Mouse (Mus musculus): ENCODE measurements around the gene Slc25a22.
"Not testable (repeated sequence)": the region's sequence is repeated elsewhere in the genome, so short reads cannot be mapped to it uniquely, and the experiment has no call there.

The Slc25a22 gene

DNA sequence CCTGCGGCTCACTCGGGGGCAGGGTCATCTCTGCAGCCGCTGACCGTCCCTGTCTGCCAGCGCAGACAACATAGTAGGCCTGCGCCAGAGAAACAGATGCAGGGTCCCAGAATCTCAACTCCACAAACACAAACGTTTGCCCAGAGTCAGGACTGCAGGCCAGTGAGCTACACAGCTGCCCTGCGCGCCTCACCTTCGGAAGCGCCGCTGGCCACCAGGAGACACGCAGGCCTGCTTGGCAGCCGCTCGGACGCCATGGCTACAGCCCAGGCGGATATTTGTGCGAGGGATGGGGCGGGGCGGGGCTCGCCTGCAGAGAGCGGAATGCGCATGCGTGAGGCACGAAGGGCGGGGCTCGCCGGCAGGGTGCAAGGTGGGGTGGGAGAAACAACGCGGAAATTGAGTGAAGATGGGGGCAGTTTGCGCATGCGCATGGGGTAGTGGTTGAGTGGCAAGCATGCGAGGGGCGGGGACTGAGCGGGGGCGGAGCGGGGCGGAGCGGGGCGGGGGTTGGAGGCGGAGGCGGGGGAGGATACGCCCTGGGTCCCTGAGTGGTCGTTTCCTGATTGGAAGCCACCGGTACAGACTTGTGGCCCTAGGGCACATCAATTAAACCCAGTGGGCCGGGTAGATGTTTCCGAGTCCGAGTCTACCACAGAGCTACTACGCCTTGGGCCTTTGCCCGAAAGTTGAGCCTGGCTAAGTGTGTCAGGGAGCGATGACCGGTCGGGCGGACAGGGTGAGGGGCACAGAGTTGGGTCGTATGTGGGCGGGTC lies 23.7 kb downstream of the Slc25a22 start, which contains the start of gene Gatd1:
Gatd1 (minus strand) TSS at position 328 of the 776 bp plus-strand sequence.
- peak; percentile 99 to 100 for DNase-seq (ENCODE audit: low spot score in 2 of 2)

DNA sequence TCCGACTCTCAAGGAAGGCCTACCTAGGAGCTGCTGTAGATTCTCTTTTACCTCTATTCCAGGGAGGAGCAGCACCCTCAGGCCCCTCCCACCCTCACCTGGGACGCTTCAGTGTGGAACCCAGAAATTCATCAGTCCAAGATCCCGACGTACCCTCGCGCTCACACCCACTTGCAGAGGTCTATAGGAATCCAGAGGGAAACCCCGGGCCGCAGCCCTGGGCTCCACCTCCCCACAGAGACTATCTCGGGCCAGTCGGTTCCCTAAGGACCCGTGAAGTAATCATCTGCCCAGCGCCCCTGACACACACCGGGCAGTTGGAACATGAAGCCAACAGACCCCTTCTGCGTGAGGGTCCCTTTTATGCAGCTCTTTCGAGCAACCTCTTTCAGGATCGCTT lies 24.4 kb downstream of the Slc25a22 start:
- no peak for DNase-seq (ENCODE audit: low spot score in 2 of 2)

DNA sequence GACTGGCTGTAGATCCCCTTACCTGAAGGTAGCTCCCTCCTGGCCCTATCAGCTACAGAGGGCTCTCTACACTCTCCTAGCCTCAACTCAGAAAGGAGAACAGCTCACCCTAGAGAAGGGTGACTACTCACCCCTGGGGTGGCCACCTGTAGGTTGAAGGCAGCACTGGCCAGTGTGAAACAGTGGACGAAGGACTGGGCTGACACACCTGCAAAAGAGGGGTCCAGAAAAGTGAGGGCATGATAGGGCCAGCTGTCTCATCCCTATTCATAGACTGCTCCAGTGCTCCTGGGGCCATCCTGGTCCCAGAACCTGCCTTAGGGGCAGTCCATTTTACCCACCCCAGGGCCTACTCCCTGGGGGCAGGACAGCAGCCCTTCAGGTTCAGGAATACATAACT lies 26.0 kb downstream of the Slc25a22 start:
- DNase-seq (ENCODE audit: low spot score in 2 of 2): no peak

DNA sequence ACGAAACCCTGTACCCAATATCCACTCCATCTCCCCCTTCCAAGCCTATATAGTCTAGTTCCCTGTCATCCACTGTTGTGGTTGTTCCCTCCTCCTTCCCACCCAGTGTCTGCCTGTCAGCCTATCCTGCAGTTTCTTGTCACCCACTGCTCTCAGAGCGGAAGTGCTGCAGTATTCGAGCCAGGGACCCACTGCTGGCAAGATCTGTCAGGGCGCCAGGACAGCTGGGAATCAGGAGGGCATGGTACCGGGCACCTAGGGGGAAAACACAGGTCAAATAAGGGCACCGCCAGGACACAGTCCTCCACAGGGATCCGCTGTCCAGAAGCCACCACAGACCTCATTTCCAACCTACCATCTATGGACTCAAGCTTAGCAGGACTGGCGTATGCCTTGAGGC lies 27.1 kb downstream of the Slc25a22 start:
- no peak for DNase-seq (ENCODE audit: low spot score in 2 of 2)

DNA sequence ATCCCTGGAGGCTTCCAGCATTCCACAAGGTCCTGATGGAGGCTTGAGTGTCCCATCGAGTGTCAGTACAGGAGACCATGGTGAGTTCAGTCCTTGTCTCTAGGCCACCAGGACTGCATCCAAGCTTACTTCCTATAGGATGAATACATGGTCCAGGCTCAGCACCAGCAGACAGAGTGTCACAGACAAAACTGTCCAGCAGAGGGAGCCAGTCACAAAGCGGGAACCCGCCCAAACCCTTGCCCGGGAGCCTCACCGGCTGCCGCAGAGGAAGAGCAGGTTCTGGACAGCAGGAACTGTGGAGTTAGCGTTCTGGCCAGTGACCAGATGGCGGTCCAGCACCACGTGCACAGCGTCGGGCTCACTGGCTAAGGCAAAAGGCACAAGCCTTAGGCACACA lies 28.9 kb downstream of the Slc25a22 start:
- peak; percentile 83 to 91 for DNase-seq (ENCODE audit: low spot score in 2 of 2)

DNA sequence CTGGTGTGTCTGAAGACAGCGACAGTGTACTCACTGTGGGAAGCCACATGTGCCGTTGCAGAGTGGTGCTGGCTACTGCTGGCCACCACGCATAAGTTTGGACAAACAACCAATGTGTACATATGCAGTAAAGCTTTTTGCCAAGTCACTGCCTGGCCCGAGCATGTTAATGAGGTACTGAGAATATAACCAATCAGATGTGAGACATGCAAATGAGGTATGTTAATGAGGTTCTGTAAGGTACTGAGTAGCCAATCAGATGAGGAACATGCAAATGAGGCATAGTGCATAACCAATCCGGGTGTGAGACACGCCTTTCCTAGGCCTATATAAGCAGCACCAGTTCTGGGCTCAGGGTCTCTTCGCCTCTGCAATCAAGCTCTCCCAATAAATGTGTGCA lies 30.0 kb downstream of the Slc25a22 start:
- not testable (repeated sequence) for DNase-seq (ENCODE audit: low spot score in 2 of 2)

DNA sequence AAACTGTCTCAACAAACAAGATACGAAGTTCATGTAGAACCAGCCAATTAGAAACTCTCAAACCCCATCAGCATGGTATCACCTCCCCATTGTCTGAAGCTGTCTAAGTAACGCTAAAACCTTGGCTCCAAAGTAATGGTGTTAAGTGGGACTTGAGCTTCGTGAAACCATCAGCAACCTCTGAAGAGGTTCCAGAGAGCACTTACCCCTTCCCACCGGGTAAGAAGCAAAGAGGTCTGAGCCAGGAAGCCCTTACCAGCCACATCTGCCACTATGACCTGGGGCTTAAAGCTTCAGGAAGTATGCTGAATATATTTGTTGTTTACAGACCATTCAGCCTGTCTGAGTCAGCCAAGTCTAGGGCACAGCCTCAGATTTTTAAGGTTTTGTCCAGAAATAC lies 32.2 kb downstream of the Slc25a22 start:
- no peak for DNase-seq (ENCODE audit: low spot score in 2 of 2)

DNA sequence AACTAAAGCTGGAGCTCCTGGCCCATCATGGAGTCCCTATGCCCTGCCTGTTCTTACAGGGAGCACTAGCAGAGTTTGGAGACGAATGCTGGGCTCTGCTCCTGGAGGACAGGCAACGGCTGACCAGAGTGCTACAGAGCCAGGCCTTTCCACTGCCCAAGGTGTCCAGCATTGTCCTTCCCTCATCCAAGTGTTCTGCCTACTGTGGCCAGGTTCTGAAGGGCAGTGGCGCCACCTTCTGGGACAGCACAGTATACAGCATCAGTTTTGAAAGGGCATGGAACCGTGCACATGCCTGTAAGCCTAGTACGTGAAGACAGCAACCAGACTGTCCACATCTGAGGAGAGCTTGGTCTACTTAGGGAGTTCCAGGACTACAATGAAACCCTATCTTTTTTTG lies 34.4 kb downstream of the Slc25a22 start:
- DNase-seq (ENCODE audit: low spot score in 2 of 2): peak in 1 of 2 experiments; percentile 64

DNA sequence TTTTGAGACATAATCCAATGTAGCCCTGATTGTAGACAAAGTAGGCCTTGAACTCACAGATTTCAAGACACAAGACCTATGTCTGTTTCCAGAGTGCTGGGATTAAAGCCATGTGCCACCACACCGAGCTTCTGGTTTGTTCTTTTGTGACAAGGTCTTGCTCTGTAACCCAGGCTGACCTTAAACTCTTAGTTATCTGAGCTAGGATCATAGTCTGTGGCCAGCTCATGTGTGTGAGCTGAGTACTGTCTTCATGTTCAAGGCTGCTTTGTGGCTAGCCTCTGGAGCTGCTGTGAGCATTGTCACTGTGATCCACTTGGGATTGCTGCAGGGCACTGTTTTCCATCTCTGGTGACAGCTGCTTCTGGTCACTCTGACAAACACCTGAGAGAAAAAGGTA lies 42.3 kb downstream of the Slc25a22 start:
- no peak for DNase-seq (ENCODE audit: low spot score in 2 of 2)

DNA sequence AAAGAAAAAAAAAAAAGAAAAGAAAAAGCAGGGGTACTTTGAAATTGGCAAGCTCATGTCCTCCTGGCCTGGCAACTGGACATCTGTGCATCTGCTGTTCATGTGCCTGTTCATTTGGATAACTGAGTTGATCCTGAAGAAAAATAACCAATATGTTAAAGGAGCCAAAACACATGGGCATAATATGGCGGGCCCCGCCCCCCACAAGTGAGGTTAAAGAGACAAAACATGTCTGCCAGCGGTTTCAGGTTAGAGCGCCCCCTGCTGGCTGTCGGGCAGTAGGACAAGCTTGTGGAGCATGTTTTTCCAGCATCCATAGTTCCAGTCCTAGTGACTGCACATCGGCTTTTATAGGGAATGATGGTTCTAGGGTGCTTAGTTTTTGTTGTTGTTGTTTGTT lies 42.9 kb downstream of the Slc25a22 start:
- peak; percentile 59 to 74 for DNase-seq (ENCODE audit: low spot score in 2 of 2)

DNA sequence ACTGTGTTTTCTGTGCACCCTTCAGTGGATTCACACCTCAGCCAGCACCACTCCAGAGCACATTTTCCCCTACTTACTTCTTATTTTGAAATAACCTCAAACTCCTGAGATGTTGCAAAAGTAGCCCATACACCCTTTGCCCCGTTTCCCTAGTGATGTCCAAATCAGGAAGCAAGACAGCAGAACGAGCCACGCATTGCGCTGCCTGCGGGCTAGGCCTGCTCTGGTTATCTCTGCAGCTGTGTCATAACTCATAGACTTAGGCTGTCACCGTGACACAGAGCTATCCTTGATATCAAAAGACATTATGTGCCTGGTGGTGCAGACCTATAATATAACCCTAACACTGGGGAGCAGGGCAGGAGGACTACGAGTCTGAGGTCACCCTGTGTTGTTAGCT lies 43.5 kb downstream of the Slc25a22 start:
- DNase-seq (ENCODE audit: low spot score in 2 of 2): no peak

DNA sequence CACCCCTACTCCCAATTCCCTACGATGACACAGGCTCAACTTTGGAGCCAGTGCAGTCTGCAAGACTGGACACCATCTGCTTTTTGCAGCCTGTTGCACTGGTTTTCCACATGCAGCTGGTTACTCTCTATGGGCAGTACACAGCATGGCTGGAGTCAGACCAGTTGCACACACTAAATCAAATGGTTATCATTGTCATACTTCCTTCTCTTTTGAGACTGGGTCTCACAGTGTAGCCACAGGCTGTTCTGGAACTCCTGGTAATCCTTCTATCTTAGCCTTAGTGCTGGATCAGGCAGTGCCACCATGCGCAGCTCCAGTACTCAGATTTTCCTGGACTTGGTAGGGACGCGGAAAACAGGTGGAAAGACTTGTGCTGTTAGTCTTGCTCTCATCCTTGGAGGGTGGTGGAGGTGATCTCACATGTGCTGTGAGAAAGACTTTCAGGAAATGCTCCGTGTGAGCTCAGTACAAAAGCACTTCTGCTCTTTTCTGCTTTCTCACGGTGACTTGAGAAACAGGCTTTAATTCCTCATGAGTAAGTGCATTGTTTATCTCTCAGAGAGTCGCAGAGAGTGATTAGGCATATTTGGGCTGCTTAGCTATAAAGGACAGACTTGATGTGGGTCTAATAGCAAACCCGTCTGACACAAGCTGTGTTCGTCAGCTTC lies 45.0 kb downstream of the Slc25a22 start:
- DNase-seq (ENCODE audit: low spot score in 2 of 2): no peak

DNA sequence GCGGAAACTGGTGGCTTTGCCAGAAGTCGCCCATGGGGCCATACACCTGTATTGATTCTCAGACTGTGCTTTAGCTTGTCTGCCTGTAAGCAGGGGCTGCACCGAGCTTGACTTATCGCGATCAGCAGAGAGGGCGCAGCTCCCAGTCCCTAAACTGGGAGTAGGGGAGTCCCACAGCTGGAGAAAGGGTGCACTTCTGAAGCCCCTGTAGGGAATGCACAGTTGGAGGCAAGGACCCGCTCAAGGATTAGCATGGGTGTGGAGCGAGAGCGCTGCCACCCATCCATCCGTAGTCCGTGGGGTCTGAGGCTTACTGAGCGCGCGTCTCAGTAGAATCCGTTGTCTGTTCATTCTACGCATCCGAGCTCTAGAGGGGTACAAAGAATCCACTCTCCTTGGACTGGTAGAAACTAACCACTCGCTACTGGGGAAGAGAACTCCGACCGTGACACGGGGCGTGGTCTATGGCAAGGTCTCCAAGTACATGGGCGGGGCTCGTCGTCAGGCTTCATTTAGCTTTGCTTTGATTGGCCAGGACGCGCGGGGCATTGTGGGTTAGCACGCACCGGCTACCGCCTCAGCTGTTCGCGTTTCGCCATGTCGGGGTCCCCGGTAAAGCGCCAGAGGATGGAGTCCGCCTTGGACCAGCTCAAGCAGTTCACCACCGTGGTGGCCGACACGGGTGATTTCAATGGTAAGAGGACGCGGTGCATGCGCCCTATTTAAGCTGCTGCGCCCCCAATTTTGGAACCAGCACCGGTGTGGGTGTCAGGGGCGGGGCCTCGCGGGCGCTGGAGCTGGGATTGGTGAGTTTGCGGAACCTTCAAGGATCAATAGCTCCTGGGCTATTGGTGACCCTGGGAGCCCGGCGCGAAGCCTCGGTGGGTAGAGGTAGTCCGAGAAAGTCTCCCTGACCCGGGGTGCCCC lies 45.8 kb downstream of the Slc25a22 start, which contains the start of gene Taldo1:
Taldo1 (plus strand) TSS at position 575 of the 927 bp plus-strand sequence.
- peak; percentile 97 to 98 for DNase-seq (ENCODE audit: low spot score in 2 of 2)

DNA sequence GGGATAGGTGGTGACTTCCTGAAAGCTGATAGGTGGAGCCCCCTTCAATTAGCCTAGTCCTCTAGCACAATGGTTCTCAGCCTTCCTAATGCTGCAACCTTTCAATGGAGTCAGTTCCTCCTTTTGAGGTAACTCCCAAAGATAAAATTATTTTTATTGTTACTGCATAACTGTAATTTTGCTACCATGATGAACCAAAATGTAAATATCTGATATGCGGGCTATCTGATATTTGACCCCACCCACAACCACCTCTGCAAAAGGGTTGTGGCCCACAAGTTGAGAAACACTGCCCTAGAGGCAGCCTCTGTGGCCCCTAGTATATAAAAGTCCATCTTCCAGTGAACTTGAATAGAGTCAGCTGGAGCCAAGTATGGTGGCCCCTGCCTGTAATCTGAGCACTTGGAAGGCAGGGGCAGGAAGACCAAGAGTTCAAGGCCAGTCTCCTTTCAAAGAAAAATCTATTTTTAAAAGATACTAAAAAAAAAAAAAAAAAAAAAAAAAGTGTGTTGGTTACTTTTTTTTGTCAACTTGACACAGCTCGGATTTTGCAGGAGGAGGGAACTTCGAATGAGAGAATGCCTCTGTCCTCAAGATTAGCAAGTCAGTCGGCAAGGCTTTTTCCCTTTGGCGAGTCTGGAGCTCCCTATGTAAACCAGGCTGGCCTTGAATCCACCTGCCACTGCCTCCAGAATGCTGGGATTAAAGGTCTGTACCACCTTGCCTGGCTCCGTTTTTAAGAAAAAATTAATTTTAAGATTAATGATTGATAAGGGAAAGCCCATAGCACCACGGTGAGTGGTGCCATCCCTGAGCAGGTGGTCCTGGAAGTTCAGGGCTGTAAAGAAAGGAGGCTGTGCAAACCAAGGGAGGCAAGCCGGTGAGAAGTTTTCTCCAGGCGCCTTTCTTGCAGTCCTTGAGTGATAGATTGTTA lies 47.1 kb downstream of the Slc25a22 start:
- no peak for DNase-seq (ENCODE audit: low spot score in 2 of 2)

DNA sequence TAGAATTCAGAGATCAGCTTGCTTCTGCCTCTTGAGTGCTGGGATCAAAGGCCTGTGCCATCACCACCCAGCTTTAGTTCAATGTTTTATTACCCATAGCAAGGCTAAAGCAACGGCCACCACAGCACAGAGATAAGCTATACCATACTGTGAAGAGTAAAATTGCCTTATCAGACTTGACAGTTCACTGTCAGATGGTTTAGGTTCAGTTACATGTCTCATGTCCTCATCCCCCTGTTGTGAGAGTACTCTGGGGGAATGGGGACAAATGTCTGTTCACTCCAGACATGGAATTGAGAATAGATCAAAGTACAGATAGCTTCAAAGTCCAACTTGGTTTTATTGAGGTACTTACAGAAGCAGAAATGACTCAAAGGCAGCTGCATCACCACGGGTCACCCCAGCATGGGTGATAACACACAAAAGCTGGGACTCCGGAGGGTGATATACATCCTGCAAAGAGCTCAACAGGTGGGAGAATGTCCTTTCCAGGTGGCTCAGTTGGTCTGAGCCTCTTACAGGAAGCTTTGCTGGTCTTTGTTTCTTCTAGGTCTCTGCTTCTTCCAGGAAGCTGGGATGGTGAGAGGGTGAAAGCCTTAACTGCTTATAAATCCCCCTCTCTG lies 49.1 kb downstream of the Slc25a22 start:
- DNase-seq (ENCODE audit: low spot score in 2 of 2): no peak

DNA sequence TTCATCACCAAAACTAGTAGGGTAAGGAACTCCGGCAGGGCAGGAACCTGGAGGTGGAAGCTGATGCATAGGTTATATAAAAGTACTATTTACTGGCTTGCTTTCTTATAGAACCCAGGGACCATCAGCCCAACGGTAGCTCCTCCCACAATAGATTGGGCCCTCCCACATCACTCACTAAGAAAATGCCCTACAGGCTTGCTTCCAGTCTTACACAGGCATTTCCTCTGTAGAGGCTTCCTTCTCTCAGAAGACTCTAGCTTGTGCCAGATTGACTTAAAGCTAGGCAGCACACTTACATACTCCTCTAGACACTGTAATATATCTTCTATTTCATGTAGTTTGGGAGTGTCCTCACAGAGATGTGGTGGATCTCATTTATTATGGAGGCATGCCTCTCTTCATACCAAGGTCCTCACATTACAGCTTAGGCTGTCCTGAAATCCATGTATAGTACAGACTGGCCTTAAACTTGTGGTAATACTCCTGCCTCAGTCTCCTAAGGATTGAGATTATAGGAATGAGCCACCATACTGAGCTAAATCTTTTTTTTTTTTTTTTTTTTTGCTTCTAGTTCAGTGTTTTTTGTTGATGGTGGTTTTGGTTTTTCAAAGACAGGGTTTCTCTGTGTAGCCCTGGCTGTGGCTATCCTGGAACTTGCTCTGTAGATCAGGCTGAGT lies 49.7 kb downstream of the Slc25a22 start:
- DNase-seq (ENCODE audit: low spot score in 2 of 2): no peak

DNA sequence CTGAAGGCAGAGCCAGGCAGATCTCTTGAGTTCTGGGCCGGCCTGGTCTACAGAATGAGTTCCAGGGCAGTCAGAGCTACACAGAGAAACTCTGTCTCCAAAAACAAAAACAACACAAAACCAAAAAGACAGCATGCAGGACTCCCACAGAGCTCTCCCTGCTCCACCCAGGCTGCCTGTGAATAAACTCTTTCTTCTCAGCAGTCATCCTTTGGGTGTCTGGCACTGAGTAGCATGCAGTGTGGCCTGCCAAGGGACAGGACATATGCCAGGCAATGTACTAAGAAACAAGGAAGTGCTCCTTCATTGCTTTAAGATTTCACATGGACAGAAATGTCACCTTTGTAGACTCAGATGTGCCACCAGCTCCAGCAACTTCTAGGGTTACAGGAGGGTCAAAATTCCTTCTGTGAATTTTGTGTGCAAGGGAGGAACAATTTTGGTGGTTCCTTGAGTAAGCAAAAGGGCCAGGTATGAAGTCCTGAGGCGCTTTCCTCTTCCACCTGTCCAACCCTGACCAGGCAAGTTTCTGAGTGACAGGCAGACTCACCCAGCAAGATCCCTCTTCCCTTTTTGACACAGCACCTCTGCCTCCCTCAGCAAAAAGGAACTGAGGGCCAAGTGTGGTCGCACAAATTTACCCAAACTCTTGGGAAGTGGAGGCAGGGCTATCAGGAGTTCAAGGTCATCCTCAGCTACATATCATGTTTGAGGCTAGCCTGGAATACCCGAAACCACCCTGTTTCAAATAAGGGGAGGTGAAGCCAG lies 56.4 kb downstream of the Slc25a22 start:
- no peak for DNase-seq (ENCODE audit: low spot score in 2 of 2)
